Mouse (Mus musculus) forebrain, embryonic 14.5 days (tissue): Measurements from ENCODE around the gene Cpeb4. TPM values are rescaled to one million over a fixed set of nuclear protein-coding genes. Genes with fewer than 3 reads are reported as not detected.
"Not testable (repeated sequence)": the region's sequence is repeated elsewhere in the genome, so short reads cannot be mapped to it uniquely, and the experiment has no call there.

Source experiments
- ATAC-seq: fragments of 200-750 bp; cut with Nextera tagmentation; 2 replicates; pipeline ENCODE4 v1.8.0; 2017; ENCODE audit warnings: mild to moderate bottlenecking, moderate library complexity
- DNase-seq: peaks from one replicate; pipeline ENCODE4 v3.0.0-alpha.2; 2015; ENCODE audit warnings: low spot score
- H3K27ac ChIP-seq: fragments of 300-500 bp; sonication (generic); 2 replicates; pipeline ENCODE4 v1.5.1; 2014; ENCODE audit warnings: low read depth, mild to moderate bottlenecking, control low read depth, low read length, moderate library complexity
- H3K27me3 ChIP-seq: fragments of 300-500 bp; sonication (generic); replicated peaks from 2 replicates; pipeline ENCODE4 v1.6.1; 2014; ENCODE audit warnings: low read length, control low read depth, mixed read lengths; ENCODE audit not compliant: control insufficient read depth, insufficient read depth
- H3K36me3 ChIP-seq: fragments of 300-500 bp; sonication (generic); 2 replicates; pipeline ENCODE4 v1.6.1; 2014; ENCODE audit warnings: low read length, control low read depth; ENCODE audit not compliant: control insufficient read depth, insufficient read depth
- H3K4me1 ChIP-seq: fragments of 300-500 bp; sonication (generic); 2 replicates; pipeline ENCODE4 v1.6.1; 2014; ENCODE audit warnings: antibody characterized with exemption, low read length, control low read depth; ENCODE audit not compliant: control insufficient read depth, insufficient read depth
- H3K4me2 ChIP-seq: fragments of 300-500 bp; sonication (generic); 2 replicates; pipeline ENCODE4 v1.6.1; 2014; ENCODE audit warnings: mild to moderate bottlenecking, control low read depth, low read length
- H3K4me3 ChIP-seq: fragments of 300-500 bp; sonication (generic); 2 replicates; pipeline ENCODE4 v1.5.1; 2014; ENCODE audit warnings: low read depth, low read length, control low read depth
- H3K9ac ChIP-seq: fragments of 300-500 bp; sonication (generic); 2 replicates; pipeline ENCODE4 v1.6.1; 2014; ENCODE audit warnings: mild to moderate bottlenecking, low read length, control low read depth, moderate library complexity
- H3K9me3 ChIP-seq: fragments of 300-500 bp; sonication (generic); replicated peaks from 2 replicates; pipeline ENCODE4 v1.6.1; 2016; ENCODE audit warnings: low read length, control low read depth, mixed read lengths; ENCODE audit not compliant: control insufficient read depth
- whole genome bisulfite sequencing: fragments of 180-500 bp; shearing (Covaris S2); extraction: QIAGEN DNeasy Blood & Tissue Kit; methylation state at CpG from one replicate; pipeline ENCODE4 v1.1.7; 2014; 5-methylcytosine and 5-hydroxymethylcytosine counted together
- polyA plus RNA-seq: library from polyadenylated mRNA; unstranded; fragments of >200 nt; fragmentation: Nextera tagmentation; extraction: Ambion mirVana; gene quantifications from 2 replicates; pipeline ENCODE4 v1.2.1, GENCODE M21; 2014

Gene Cpeb4
- polyA plus RNA-seq, 1 experiment from 2014 or later: 18.5 TPM

GRCm38 (mm10) chr11:31843177-31843833 is 28.7 kb upstream of the Cpeb4 start:
- no peaks in the 10 kb centered on the region for H3K36me3 ChIP-seq
- no peak overlapping the region for H3K9ac ChIP-seq
- no peak overlapping the region for H3K27ac ChIP-seq
- H3K4me3 ChIP-seq: no peak overlapping the region
- no peaks in the 10 kb centered on the region for H3K9me3 ChIP-seq
- ATAC-seq (no peak), DNase-seq (no peak)
- no peaks in the 10 kb centered on the region for H3K27me3 ChIP-seq
- WGBS: 87% methylated on average over 7 of the region's 7 CpGs
- no peak overlapping the region for H3K4me2 ChIP-seq
- H3K4me1 ChIP-seq: peaks cover 26% of the 10 kb centered on the region

GRCm38 (mm10) chr11:31843834-31844188 is 28.2 kb upstream of the Cpeb4 start:
- no peak for DNase-seq
- H3K27me3 ChIP-seq: no peaks in the 10 kb centered on the region

DNA sequence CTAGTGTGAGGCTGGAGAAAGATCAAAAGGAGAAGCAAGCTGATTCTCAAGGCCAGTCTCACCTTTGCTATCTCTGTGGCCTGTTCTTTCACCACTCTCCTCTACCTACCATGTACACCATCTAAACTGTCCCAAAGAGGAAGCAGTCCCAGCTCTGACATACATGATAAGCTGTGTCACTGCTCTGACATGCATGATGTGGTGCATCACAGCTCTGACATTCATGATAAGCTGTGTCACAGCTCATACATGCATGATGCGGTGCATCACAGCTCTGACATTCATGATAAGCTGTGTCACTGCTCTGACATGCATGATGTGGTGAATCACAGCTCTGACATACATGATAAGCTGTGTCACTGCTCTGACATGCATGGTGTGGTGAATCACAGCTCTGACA is 26.9 kb upstream of the Cpeb4 start:
- H3K9ac ChIP-seq, H3K9me3 ChIP-seq, DNase-seq, ATAC-seq, H3K36me3 ChIP-seq, H3K4me3 ChIP-seq, H3K4me2 ChIP-seq, H3K27me3 ChIP-seq, H3K27ac ChIP-seq: not testable (repeated sequence)
- H3K4me1 ChIP-seq: peaks cover 18% of the 10 kb centered on the region; the same call in 1 of the 2 replicates
- WGBS: 98% methylated on average over 1 of the region's 1 CpGs

More at GRCm38 (mm10) chr11:31843834-31844188, 28.2 kb upstream of the Cpeb4 start:
- Histone ChIP-seq H3K9me3 (no peaks in the 10 kb centered on the region), H3K4me2 (no peak overlapping the region), H3K27ac (no peak overlapping the region), H3K4me1 (peaks cover 23% of the 10 kb centered on the region), H3K9ac (no peak overlapping the region), H3K4me3 (no peak overlapping the region), H3K36me3 (no peaks in the 10 kb centered on the region)
- ATAC-seq: no peak
- 92% methylated on average over 5 of the region's 5 CpGs for WGBS

GRCm38 (mm10) chr11:31846771-31847468 is 25.1 kb upstream of the Cpeb4 start:
- ATAC-seq (peak; percentile 98), DNase-seq (peak; percentile 90)
- Histone ChIP-seq H3K4me2 (peak overlapping the region; percentile 28; the same call in 1 of the 2 replicates), H3K36me3 (no peaks in the 10 kb centered on the region), H3K4me3 (no peak overlapping the region), H3K27me3 (no peaks in the 10 kb centered on the region), H3K4me1 (peaks cover 18% of the 10 kb centered on the region; the same call in 1 of the 2 replicates), H3K27ac (peak overlapping the region; percentile 67), H3K9me3 (no peaks in the 10 kb centered on the region), H3K9ac (0 out of 2 replicates have a peak overlapping the region, but pooled peaks have one; percentile 0)
- WGBS: 8% methylated on average over 9 of the region's 9 CpGs

DNA sequence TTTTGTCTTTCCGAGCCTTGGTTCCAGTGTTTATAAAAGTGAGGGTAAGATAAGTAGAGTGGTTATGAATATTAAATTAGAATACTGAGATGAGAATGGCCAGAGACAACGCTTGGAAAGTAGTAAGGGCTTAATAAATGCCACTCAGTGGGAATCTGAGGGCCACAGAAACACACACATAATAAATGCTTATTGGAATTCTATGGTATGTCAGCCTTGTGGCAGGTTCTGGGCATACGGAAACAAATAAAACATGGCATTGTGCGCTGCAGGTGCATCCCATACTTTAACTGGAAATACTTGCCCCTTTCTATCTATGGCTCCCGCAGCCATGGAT is 24.6 kb upstream of the Cpeb4 start:
- Histone ChIP-seq H3K9ac (no peak overlapping the region), H3K4me2 (peak overlapping the region; percentile 28; the same call in 1 of the 2 replicates), H3K4me3 (no peak overlapping the region), H3K9me3 (no peaks in the 10 kb centered on the region), H3K27me3 (no peaks in the 10 kb centered on the region), H3K27ac (peak overlapping the region; percentile 67), H3K4me1 (peaks cover 18% of the 10 kb centered on the region; the same call in 1 of the 2 replicates), H3K36me3 (no peaks in the 10 kb centered on the region)
- ATAC-seq (peak; percentile 38), DNase-seq (peak; percentile 27)
- 35% methylated on average over 5 of the region's 5 CpGs for WGBS

- Histone ChIP-seq H3K27me3 (no peaks in the 10 kb centered on the region), H3K27ac (no peak overlapping the region), H3K36me3 (no peaks in the 10 kb centered on the region), H3K9me3 (no peaks in the 10 kb centered on the region), H3K4me2 (no peak overlapping the region), H3K9ac (no peak overlapping the region), H3K4me1 (peaks cover 18% of the 10 kb centered on the region; the same call in 1 of the 2 replicates), H3K4me3 (no peak overlapping the region)
- DNase-seq (no peak), ATAC-seq (no peak)
- WGBS: 88% methylated on average over 4 of the region's 4 CpGs
Observed at GRCm38 (mm10) chr11:31848725-31849124, 23.3 kb upstream of the Cpeb4 start.

DNA sequence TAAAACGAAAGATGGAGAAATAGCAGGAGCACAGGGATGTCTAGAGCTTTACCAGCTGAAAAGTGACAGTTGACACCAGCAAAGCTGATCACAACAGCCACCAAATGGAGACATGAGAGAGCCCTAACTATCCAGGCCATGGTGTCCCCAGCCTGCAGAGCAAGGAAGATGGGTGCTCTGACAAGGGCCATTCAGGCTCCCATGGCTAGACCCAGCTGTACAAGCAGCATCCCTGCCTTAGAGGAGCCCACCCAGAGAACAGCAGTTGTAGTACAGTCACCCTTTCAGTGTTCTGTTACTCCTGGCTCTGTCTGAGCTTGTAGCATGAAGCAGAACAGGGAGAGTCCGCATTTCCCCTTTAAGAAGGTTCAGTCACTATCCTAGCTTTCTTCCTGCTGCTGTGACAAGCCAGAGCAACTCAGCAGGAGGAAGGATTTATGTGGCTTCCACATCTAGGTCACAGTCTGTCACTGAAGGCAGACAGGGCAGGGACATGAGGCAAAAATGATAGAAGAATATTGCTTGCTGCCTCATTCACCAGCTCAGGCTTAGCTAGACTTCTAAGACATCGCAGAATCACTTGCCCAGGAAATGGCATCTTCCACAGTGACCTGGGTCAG is 21.7 kb upstream of the Cpeb4 start:
- H3K4me2 ChIP-seq: no peak overlapping the region
- H3K4me1 ChIP-seq: peaks cover 18% of the 10 kb centered on the region; the same call in 1 of the 2 replicates
- no peak overlapping the region for H3K4me3 ChIP-seq
- H3K27ac ChIP-seq: no peak overlapping the region
- WGBS: 92% methylated on average over 3 of the region's 3 CpGs
- H3K36me3 ChIP-seq: no peaks in the 10 kb centered on the region
- ATAC-seq: no peak
- DNase-seq: no peak
- no peaks in the 10 kb centered on the region for H3K27me3 ChIP-seq
- no peaks in the 10 kb centered on the region for H3K9me3 ChIP-seq
- H3K9ac ChIP-seq: no peak overlapping the region

DNA sequence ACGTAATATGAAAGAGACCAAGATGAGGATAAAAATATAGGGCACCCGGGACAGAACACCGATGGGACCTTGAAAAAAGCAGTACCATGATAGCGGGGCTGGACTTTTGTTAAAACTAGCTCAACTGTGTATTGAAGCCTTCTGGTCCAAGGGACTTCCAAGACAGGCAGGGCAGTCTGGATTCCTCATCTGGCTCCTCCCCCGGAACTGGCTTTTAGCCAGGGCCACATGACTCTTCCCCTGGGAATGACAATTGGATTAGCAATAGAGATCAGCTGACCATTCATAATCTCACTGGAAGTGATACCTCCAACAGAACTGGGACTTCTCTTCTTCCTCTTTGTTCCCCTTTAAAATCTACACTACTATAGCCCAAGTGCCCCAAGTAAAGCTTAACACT is 21.0 kb upstream of the Cpeb4 start:
- no peak overlapping the region for H3K27ac ChIP-seq
- WGBS: 78% methylated on average over 5 of the region's 5 CpGs
- H3K9ac ChIP-seq: no peak overlapping the region
- H3K36me3 ChIP-seq: no peaks in the 10 kb centered on the region
- H3K27me3 ChIP-seq: no peaks in the 10 kb centered on the region
- H3K4me3 ChIP-seq: no peak overlapping the region
- ATAC-seq: no peak
- H3K4me2 ChIP-seq: no peak overlapping the region
- no peaks in the 10 kb centered on the region for H3K9me3 ChIP-seq
- H3K4me1 ChIP-seq: peaks cover 18% of the 10 kb centered on the region; the same call in 1 of the 2 replicates
- DNase-seq: no peak
